Mouse (Mus musculus) mature B cell (primary cell): ENCODE measurements around the gene Tal1.

Experiments used
- in situ Hi-C: fragments of 300-500 bp; cut with MboI; formaldehyde crosslinking; loops from 2 replicates; pipeline ENCODE4 v1.14.3; 2019

Tal1 gene

DNA sequence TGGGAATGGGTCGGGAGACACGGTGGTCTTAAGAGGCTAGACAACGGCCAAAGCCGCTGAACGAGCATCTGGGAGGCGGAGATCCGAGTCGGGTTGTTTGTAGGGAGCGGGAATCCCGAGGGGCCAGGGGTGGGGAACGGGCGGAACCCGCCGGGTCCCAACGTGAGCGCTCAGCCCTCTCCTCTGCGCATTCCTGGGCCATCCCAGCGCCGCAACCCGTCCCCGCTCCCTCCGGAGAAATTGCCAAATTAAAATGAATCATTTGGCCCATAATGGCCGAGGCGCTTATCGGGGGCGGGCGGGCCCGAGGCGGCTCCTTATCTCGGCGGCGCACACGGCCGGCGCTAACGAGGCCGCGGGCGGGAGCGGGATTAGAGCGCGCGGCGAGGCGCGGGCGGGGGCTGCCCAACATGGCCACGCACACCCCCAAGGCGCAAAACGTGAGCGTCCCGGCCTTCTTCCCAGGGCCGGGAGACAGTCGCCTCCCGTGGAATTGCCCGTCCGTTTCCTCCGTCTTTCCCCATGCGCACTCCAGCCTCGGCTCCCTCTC is at the start of gene Tal1:
Gene Tal1, plus strand, starts transcription at position 56 of the 550 bp plus-strand sequence.
- in situ Hi-C loops: no loop called here

DNA sequence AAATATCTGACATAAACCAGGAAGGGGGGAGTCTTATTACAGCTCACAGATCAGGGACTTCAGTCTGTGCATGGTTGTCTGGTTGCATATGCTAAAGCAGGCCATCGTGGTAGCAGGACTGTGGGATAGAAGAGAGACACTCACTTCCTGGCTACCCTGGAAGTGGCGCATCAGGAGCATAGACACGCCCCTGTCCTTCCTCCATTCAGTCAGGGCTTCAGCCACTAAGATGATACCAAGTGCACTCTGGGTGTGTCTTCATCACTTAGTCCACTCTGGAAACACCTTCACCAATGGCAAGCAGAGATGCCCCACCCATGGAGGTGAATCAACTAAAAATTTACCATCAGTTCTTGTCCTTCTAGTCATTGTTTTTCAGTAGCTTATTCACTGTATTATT is 42.0 kb upstream of the Tal1 start:
- in situ Hi-C loops: no loop called here

DNA sequence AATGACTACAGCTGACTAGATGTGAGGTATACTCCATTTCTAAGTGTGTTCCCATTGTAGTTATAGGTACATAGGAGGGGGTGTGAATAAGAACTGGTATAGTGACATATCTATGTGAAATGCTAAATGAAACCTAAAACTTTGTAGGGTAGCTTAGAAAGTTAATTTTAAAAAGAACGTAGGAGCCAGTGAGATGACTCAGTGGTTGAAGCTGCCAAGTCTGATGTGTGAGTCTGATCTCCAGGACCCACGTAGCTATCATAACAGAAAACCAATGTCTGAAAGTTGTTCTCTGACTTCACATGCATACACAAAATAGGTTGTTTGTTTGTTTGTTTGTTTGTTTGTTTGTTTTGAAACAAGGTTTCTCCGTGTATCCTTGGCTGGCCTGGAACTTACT is 36.2 kb upstream of the Tal1 start:
- in situ Hi-C loops: no loop called here

DNA sequence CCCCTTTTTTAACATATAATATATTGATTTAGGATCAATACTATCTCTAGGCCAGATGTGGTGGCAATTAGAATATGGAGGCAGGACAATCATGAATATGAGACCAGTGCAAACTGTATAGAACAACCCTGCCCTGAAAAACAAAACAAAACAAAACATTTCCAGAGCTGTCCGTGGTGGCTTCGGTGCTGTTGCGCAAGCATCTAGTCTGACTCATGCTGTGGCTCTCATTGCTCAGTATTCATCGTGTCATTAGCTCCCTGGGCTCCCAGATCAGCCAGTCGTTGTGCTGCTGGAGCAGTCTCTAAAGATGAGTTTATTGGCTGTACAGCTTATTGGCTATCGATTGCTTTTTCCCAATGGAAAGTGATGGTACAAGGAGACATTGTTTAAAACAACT is 21.2 kb upstream of the Tal1 start:
- in situ Hi-C loops: no loop called here

DNA sequence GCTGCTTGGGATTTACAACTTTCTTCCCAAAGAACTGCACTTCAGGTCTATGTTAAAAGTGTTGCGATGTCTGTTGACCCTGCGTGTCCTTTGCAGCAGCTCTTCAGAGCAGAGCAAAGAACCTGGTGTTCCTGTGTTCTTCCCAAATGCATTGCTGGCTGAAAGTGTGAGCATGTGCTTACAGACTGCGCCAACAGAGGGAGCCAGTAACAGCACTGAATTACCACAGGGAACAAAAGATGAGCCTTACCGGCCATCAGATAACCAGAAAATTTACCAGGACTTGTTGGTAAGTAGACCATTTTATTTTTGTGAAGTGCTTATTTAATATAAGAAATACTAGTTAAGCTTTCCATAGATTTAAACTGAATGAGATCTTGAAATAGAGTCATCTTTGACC is 18.0 kb upstream of the Tal1 start:
- in situ Hi-C loops: no loop called here

DNA sequence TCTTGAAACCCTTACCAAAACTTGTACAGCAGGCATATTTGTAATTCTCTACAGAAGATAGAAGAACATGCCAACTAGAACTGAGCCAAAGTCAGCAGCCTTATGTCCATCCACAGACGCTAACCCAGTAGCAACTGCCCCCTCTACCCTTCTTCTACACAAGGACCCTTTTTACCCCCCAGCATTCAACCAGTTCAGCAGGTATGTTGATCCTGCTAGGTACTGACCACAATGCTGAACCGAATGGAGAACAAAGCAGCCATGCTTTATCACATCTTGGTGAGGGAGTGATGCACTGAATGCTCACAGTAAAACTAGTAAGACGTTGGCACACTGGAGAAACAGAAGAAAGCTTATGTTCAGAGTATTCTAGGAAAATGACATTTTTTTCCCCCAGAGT is 10.6 kb upstream of the Tal1 start:
- in situ Hi-C loops: no loop called here

DNA sequence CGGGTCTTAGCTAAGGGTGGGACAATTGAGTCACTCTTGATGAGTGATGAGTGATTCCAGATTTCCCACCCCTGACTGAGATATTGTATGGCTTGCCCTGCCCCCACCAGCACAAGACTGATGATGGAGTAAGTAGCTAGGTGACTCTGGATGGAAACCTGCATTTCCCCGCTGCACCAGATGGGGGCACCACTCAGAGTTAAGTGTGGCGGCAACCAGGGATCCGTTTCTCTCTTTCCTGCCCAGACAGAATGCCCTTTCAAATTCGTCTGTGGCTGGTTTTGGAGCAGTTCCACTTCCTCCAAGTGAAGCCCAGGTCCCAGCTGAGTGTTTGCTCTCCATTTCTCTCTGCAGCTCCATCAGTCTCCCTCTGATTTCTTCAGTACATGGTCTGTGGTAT is 8.5 kb upstream of the Tal1 start:
- in situ Hi-C loops: no loop called here

DNA sequence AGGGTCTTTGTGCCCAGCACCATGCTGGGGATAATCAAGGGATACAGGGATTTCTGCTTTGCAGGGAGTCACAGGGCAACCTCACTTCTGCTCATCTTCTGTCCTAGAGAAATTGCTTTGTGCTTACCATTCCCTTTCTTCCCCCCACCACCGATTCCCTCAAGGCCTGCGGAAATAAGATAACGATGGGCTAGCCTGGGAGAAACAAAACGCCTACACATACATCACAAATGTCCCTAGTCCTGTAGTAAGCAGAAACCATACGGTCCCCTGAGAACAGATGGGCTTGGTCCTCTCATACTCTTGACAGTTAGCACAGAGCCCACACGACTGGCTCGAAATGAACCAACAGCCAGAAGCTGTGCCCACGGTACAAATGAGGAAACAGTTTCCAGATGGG is 8.0 kb upstream of the Tal1 start:
- in situ Hi-C loops: no loop called here

DNA sequence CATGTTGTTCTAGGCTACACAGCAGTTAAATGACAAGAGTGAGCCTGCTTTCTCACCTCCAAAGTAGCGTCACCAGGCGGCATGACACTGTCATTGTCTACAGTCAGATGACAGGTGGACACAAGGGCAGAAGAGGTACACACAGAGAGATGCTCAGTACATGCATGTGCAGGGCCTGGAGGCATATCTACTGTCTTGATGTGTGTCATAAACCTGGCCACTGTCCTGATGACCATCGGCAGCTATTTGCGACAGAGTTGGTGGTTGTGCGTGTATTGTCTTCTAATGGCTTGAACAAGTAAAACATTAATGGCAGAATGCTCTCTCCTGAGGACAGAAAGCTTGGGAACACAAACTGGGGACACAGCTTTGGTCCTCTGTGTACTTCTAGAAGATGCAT is 5.0 kb upstream of the Tal1 start:
- in situ Hi-C loops: no loop called here

DNA sequence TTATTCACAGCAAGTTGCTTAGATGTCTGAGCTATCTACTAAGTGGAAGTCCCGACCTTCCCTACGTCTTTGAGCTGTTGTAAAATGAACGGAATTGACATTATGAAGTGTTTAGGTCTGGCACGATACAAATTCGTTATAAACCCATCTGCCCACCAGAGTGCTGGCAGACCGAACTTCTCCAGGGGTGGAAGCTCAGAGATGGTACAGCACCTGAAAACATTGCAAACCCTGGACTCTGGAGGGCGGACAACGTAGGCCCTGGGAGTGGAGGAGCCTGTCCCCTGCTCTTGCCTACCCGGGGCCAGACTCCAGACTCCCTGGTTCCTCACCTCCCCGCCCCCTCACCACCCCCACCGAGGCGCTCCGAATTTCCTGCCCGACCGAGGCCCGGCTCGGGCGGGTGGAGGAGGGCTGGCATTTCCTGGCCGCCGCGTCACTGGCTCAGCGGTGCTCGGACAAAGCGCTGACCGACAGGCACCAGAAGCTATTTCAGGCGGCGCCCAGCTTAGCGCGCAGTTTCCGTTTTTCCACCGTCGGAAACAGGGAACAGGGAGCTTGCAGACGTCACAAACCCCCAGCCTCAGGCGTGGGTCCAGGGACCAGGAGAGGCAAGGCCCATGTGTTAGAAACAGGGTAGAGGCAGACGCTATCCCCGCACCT is 3.8 kb upstream of the Tal1 start:
- in situ Hi-C loops: no loop called here

DNA sequence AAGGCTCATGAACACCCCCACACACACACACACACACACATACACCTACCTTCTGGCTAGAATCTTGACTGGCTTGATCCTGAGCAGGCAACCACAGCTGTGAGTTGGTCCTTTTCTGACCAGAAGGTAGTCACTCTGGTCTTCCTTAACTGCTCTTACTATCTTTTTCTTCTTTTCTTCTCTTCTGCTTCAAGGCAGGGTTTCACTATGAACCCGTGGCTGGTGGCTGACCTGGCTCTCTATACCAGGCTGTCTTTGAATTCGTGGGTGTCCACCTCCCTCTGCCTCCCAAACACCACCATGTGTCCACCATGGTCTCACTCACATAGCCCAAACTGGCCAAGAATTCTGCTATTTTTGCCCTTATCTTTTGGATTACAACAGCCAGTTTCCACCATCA is 1.2 kb upstream of the Tal1 start:
- in situ Hi-C loops: no loop called here

DNA sequence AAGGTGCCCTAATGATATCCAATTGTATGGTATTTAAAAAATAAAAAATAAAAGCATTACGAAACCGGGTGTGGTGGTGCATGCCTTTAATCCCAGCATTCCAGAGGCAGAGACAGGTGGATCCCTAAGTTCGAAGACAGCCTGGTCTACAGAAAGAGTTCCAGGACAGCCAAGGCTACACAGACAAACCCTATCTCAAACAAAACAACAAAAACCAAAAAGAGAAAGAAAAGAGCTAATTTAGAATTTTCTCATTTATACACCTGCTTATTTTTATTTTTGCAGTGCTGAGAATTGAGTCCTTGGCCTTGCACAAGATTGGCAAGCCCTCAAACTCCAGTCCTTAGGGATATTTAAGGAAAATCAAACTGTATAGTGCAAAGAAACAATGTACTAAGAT is 535 bp upstream of the Tal1 start:
- in situ Hi-C loops: no loop called here

DNA sequence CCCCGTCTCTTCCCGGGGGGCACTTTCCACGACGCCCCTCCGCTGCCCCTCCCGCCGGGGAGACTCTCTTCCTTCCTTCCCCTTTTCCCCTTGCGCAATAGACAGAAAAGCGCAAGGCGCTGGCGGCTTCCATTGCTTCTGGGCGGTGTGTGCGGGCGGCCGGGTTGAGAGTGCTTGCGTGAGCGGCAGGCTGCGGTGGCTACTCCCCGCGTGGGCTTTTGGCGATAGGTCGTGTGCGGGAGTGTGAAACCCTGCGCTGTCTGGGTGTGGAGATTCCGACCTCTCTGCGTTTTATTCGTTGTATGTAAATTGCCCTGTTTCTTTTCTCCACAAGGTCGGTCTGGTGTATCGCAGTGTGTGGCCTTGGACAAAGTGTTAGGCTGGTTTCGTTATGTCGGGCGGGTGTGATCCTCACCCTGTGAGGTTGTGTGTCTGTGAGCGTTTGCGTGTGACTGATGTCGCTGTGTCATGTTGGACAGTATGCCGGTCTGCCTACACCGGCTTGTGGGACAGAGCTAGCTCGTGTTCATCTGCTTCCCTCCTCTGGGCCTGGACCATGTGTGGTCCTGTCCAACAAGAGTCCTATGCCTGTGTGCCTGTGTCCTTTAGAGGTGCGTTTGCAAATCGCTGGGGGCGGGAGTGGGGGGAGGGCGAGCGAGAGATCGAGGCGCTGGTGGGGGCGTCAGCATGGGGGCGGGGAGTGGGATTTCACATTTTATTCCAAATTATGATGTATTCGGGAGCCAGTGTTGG is 871 bp downstream of the Tal1 start:
- in situ Hi-C loops: no loop called here

DNA sequence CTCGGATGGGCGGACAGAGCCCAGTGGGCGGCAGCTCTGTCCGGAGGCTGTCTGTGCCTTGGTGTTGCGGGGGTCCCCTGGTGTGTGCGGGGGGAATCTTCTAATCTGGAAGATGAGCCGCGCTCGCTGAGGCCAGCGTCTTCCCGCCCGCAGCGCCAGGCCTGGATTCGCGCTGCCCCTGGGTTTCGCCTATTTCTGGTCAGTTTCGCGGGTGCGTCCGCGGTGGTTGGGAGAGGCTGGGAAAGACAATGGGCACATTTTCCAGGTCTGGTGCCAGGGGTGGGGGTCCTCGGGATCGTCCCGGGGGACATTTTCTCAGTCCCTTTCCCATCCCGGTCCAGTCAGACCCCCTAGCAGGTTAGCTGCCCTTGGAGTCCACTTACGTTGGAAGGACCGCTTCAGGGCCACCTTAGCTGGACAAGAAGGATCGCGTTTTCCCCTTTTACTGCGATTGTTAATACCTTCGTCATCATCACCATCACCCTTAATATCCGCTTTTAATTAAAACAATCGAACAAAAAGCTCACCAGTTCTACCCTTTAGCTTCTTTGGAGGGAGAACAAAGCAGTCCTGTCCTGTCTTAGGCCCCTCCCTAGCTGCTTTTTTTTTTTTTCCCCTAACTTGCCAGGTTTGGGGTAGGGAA is 1.6 kb downstream of the Tal1 start:
- in situ Hi-C loops: no loop called here

DNA sequence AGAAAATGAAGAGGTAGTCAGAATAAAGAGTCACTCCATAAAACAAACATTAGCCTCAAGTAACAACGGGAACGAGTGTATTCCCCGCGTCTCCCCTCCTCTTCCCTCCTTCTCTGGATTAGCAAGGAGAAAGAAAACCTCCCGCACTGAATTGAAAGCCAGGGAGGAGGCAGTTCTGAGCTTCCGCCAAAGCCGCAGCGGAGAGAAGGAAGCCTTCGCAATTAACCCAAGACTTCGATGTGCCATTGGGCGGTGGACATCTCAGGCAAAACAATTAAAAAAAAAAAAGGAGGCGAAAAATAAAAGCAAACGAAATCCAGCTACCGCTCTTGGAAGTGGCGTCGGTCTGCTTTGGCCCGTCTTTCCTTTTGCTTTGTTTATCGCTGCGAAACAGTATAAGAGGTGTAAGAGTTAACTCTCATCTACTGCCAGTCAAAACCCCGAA is 2.1 kb downstream of the Tal1 start:
- in situ Hi-C loops: no loop called here

DNA sequence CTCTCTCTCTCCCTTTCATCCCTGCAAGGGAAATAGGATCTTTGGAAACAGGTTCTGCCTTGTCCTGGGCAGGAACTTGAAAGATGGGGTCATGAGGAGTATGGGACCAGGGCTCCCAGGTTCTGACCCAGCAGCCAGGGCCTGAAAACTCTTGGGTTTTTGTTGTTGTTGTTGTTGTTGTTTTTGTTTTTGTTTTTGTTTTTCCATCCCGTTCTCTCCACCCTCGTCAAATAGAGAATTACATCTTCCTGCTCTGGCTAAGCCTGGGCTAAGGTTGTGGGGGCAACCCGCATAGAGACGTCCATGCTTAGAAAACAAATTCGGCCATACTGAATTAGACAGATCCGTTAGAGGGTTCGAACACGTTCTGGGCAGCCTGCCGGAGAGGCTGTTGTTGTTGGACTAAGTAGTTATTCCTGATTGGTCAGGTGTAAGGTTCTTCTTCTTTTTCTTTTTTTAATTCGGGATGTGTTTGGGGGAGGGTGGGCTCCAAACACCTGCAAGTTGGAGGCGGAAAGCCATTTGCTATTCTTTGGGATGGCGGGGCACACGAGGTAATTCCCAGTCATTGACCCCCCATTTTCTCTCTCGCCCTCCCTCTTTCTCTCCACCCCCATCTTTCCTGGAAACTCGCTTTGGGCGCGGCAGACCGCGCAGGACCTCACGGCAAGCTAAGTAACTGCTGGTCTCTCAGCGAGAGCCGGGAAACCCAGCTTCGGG is 2.8 kb downstream of the Tal1 start:
- in situ Hi-C loops: no loop called here

DNA sequence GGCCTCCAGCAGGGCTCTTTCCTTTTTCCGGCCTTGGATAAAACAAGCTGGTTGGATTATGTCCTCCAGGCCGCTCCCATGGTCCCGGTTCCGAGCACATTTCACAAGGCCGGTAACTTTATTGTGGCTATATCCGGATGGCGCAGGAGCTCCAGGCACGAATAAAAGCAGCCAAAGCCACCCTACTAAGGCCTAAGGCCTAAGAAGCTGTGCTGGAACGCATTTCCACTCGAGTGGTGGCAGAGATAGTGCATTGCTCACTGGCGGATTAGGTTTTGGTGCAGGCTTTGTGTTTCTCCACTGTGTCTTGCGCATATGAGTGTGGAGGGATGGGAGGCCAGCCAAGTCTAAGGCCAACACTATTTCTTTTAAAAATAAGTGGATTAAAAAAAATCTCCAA is 3.6 kb downstream of the Tal1 start:
- in situ Hi-C loops: no loop called here

DNA sequence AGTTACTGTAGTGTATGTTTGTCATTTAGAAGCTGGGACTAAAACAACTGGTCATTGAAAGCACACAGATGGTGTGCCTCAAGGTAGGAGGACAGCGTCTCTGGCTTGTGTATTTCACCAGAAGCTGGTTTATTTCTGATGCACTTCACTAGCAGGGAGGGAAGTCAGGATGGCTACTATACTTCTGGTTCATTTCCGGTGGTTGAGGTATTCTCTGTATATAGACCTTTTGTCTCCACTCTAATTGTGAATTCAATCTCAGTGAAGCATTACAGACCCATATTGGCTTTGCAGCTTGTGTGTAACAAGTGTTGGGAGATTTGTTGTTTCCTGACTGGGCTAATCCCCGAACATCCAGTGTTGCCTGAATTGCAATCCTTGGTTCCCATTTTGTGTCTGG is 4.5 kb downstream of the Tal1 start:
- in situ Hi-C loops: no loop called here

DNA sequence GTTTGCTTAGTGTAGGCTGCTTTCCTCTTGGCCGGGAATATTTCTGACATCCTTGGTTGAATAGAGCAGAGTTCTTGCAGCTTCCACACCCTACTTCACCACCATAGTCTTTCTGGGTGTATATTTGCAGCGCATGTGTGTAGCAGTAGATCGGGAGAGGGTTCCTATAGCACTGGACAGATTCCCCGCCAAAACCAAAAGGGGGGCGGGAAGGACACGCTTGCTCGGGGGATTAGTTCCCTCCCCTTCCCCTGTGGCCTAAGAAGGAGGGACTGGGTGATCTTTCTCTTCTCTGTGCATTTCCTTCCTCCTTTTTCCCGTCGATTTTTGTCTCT is 6.3 kb downstream of the Tal1 start:
- in situ Hi-C loops: no loop called here

DNA sequence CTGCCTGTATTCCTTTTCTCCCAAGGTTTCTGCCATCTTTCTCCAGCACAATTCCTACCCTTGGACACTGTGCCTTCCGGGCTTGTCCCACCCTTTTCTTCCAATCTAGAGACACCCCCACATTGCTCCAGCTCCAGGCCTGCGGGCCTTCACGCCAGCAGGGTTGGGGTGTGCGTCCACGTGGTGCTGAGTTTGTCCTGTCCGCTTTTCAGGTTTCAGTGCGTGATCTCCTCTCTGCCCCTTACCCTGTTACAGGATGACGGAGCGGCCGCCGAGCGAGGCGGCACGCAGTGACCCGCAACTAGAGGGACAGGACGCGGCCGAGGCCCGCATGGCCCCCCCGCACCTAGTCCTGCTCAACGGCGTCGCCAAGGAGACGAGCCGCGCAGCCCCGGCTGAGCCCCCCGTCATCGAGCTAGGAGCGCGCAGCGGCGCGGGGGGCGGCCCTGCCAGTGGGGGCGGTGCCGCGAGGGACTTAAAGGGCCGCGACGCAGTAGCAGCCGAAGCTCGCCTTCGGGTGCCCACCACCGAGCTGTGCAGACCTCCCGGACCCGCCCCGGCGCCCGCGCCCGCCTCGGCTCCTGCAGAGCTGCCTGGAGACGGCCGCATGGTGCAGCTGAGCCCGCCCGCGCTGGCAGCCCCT is 6.8 kb downstream of the Tal1 start:
- in situ Hi-C loops: no loop called here

DNA sequence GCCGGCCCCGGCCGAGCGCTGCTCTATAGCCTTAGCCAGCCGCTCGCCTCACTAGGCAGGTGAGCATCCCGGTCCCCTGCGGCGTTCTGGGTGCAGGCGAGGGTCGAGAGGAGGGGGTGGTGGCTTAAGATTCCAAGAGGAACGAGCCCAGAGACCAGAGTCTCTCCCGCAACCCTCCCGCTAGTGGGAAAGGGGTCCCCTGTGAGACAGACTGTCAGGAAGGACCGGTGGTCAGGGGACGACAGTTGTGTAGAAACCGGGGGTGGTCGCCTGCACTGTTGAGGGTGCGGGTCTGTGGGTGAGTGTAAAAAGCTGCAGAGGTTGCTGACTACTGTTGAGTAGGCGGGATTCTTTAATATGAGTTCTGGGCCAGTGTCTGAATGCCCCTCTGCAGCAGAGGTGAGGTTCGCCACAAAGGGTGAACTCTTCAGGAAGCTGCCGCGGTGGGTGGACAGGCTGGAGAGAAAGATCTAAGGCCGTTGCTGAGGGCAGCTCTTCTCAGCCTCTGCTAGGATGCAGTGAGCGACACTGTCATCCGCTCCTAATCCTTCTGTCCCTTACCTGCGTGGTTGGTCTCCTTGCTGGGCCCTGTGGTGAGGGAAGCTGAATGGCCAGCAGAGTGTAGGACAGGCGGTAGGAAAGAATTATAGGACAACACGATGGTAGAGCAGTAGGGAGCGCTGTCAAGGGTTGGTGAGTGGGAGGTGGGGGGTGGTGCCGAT is 7.5 kb downstream of the Tal1 start:
- in situ Hi-C loops: no loop called here
